Mouse (Mus musculus): ENCODE measurements around the gene Mtcl1.
"Not testable (repeated sequence)": the region's sequence is repeated elsewhere in the genome, so short reads cannot be mapped to it uniquely, and the experiment has no call there.

Mtcl1 gene

DNA sequence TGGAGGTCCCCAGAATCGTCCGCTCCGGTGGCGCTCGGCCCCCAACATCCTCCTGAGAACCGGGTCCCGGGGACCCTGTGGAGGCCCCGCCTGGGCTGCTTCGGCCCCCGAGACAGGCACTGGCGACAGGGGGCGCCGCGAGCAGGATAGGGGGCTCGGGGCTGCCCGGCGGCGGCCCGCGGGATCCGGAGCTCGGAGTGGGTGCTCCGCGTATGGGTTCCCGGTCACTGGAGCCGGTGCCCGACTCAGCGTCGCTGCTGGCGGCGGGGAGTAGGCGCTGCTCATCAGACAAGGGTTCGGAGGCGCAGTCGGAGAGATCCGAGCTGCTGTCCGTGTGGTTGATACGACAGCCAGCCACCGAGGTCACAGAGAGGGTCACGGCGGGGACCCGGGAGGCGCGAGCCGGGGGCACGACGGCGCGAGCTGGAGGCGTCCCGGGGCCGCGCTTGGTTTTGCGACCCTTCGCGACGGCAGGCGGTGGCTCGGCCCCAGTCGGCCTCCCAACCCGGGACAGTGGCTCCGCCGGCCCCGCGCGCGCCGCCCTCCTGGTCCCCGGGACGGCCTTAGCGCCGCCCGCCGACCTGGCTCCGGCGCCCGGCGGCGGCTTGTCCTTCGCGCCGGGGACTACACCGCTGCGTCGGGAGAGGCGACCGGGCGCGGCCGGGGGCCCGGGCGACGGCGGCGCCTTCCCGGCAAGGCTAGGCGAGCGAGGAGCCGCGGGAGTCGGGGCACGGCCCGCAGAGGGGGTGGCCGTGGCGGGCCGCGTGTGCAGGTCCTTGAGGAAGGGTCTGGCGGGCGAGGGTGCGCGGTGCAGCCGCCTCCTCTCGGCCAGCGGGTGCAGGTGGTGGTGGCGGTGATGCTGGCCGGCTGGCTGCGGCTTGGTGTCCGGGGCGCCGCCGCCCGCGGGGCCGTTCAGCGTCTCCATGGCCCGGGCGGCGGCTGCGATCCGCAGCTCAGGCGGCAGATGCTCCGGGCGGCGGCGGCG, 837 bp downstream of the Mtcl1 start:
- peak; percentile 60 to 72 for DNase-seq (ENCODE audit: low spot score in 2 of 2)

DNA sequence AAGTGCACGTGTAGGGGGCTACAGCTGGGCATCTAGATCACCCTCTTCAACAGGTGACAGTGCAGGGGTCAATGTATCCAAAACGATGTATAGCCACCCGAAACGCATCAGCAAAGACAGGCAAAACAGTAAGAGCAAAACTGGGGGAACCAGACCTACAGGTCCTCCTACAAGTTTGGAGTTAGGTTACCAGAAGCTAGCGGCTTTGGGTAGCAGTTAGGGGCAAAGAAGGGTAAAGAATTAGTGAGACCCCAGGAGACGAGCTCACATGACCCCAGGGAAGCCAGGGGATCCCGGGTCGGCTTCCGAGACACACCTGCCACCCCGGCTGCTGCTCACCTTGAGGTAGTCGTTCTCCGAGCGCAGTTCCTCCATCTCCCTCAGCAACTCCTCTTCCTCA, 1.6 kb downstream of the Mtcl1 start:
- DNase-seq (ENCODE audit: low spot score in 2 of 2): no peak

GRCm38 (mm10) chr17:66447007-66447312, 2.6 kb downstream of the Mtcl1 start:
- no peak for DNase-seq (ENCODE audit: low spot score in 2 of 2)

DNA sequence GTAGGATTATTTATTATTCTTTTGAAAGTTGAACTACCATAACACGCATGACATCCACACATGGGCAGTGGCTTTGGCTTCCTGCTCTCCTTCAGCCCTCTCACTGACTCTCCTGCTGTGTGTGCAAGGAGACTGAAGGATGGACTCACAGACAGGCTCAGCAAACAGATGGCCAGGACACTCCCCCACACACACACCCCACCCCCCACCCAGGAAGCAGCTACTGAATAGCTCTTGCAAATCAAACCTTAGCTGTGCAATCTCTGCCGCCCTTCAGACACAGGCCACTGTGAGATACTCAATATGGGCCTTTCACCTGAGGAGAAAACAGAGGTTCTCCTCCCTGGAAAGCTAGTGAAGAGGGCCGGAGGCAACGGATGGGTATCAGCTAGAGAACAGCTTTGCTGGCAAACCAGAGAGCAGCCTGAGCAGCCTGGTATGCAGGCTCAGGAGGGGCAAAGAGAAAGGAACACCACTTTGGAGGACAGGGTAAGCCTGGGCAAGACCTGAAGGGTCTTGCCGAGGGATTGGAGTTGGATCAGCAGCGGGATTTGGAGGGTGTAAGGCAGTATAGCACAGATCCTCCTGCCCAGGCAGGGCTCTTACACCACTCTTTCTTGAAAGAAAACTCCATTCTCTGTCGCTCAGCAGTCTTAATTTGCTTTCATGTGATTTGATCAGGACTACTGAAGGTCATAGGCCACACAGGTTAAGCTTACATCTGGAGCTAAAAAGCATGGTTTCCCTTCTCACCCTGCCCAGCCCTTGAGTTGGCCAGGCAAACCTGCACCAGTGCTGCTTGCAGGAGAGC, 3.1 kb downstream of the Mtcl1 start:
- DNase-seq (ENCODE audit: low spot score in 2 of 2): no peak

GRCm38 (mm10) chr17:66444059-66444700, 5.4 kb downstream of the Mtcl1 start:
- no peak for DNase-seq (ENCODE audit: low spot score in 2 of 2)

DNA sequence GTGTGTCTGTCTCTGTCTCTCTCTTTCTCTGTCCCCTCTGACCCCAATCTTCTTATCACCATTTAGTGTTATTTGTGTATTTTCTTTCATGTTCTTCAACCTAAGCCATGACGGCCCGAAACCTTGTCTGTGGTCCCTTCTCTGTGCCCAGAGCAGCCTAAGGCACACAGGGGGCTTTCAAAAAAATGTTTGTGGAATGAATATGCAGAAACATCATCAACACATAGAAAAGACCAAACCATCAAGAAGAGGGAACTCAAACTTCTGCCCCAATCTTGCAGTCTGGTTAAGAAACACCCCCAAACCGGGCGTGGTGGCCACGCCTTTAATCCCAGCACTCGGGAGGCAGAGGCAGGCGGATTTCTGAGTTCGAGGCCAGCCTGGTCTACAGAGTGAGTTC, 9.7 kb downstream of the Mtcl1 start:
- DNase-seq (ENCODE audit: low spot score in 2 of 2): no peak

DNA sequence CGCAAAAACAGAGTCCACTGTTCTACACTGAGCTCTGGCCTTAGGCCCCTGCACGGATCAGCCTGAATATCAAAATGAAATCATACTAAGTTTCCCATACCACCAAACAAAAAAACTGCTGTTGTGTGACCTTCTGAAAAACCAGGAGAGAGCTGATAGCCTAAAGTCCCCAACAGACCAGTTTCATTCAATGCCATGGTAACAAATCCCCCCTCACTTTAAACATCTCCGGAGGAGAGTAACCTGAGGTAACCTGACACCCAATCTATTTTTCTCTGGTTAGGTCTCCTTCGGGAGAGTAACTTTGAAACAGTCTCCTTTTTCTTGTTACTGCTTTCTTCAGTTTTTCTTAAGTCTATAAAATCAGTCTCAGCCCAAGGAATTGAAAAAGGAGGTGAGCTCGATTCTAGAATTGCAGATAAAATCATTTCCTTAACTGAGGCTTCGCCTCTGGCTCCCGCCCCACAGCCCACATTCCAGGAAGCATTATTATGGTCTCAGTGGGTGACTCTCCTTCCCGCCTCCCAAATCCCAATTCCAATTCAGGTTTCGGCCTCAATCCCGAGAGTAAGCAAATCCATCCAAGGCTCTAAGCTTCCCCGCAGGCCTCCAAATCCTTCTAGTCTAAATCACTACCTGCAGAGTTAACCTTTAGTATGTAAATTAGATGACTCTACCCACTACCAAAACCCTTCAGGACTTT, 10.3 kb downstream of the Mtcl1 start:
- no peak for DNase-seq (ENCODE audit: low spot score in 2 of 2)

DNA sequence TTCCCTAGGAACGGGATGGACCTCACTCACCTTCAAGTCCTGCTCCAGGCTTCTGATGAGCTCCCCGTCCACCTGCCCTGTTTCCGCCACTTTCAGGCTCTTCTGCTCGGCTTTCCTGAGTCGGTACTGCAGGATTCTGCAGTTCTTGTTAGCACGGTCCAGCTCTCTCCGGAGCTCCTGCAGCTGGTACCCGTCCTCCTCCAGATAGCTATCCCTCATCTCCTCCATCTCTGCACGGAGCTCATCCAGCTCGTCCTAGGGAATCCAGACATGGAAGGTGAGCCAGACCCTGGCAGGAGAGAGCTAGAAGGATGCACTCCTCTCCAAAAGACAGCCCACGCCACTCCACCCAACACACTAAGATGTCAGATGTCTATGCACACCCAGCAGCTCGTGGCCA, 11.4 kb downstream of the Mtcl1 start:
- DNase-seq (ENCODE audit: low spot score in 2 of 2): no peak

DNA sequence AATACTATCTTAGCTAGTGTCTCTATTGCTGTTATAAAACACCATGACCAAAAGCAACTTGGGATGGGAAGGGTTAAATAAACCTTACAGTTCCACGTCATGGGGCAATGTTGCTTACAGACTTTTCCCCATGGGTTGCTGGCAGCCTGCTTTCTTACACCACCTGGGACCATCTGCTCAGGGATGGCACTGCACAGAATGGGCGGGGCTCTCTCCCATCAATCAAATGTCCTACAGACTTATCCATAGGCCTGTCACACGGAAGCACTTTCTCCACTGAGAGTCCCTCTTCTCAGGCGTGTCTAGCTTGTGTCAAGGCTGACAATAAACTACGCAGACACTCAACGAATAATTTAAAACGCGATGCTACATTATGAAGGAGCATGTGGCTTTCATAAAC, 12.7 kb downstream of the Mtcl1 start:
- no peak for DNase-seq (ENCODE audit: low spot score in 2 of 2)

GRCm38 (mm10) chr17:66435982-66436381, 13.6 kb downstream of the Mtcl1 start:
- no peak for DNase-seq (ENCODE audit: low spot score in 2 of 2)

DNA sequence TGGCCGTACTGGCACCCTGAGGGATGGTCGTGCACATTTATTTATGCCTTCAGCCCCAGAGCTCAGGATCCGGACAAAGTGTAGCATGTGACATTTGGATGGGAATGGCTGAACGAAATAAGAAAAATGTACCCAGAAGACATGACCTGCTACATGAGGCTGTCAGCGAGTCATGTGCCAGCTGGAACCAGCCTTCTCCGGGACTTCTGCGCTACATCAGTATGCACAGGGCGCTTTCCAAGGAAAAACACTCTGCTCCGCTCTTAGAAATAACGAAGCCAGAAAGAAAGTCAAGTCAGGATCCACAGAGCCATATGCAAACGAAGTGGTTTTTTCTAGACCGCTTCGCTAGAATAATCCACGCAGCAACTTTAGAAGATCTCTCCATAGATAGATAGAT, 14.5 kb downstream of the Mtcl1 start:
- peak in 1 of 2 experiments; percentile 61 for DNase-seq (ENCODE audit: low spot score in 2 of 2)

DNA sequence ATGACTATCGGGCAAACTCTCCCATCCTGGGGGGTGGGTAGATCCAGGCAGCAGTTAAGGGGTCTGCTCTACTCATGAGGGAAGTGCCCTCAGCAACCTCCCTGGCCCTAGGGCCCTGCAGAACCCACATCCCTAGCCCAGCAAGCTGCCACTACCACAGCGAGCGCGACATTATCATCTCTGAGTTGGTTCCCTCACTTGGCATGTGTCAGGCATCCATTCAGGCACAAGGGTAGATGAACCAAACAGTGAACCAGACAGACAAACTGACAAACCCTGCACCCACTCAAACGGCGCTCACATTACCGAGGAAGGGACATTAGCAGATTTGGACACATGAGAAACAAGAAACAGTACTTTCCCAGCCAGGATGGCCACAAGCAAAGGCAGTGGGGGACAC, 15.0 kb downstream of the Mtcl1 start:
- no peak for DNase-seq (ENCODE audit: low spot score in 2 of 2)

DNA sequence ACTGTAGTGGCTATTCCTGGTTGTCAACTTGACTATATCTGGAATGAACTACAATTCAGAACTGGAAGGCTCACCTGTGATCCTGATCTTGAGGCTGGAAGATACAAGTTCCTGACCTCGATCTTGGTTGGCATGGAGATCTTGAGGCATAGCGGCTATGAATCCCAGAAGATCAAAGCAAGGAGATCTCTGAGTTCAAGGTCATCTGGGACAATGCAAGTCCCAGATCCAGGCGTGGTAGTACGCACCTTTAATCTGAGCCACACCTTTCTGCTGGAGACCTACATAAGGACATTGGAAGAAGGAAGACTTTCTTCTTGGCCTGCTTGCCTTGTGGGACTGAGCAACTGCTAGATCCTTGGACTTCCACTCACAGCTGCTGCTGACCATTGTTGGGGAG, 24.9 kb downstream of the Mtcl1 start:
- not testable (repeated sequence) for DNase-seq (ENCODE audit: low spot score in 2 of 2)

GRCm38 (mm10) chr17:66419421-66419820, 30.1 kb downstream of the Mtcl1 start:
- DNase-seq (ENCODE audit: low spot score in 2 of 2): no peak

DNA sequence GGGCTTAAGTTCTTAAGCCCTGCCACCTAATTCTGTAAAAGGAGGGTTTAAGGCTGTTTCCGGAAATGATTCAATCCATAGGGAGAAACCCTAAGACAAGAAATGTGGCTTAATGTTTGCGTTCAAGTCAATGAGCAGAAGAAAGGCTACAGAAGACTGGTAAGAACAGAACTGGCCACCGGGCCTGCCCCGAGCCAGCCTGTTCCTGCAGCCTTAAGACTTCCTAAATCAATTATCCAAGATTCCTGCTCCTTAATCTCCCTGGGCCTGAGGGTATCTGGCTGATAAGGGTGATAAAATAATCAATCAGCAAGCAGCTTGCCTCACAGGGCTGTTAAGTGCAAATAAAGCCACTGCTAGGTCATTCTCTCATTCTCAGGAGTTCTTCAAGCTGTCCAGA, 31.8 kb downstream of the Mtcl1 start:
- DNase-seq (ENCODE audit: low spot score in 2 of 2): no peak

GRCm38 (mm10) chr17:66417329-66417728, 32.2 kb downstream of the Mtcl1 start:
- no peak for DNase-seq (ENCODE audit: low spot score in 2 of 2)

DNA sequence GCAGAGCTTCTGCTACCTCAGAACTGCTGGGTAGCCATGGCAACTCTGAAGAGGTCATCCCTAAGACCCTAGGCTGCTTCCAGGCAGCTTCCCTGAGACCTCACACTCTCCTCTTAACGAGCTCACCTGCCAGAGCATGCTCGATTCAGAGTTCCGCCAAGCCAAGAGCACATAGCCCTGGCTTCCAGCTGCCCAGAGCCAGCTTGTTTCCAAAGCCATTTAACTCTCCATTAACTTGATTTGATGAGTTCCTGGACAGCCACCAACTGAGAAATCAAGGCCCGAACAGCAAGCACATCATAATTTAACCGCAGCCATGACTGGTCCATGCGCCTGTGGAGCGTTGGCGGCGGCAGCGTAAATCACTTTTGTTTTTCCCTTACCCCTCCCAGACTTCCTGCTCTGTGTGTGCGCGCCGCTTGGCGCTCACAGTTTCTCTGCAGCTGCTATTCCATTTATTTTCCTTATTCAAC, 32.7 kb downstream of the Mtcl1 start:
- DNase-seq (ENCODE audit: low spot score in 2 of 2): peak; percentile 53 to 63

- no peak for DNase-seq (ENCODE audit: low spot score in 2 of 2)
These were observed 33.1 kb downstream of the Mtcl1 start for GRCm38 (mm10) chr17:66416436-66416835.

DNA sequence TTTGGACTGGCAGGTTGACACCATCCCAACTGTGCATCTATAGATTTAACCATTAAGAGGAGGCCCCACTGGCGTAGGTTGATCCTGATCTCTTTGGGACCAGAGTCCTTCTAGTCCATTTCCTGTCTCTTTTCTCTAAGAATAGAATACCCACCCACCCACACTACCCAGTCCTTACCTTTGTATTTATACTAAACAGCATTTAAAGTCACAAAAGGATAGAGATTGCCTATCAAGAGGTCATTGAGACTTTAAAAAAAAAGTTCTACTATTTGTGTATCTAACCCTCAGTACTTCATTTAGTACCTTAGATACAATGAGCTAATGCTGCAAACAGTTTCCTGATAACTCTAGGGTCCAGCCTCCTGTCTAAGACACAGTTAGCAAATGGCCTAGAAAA, 35.2 kb downstream of the Mtcl1 start:
- DNase-seq (ENCODE audit: low spot score in 2 of 2): no peak

DNA sequence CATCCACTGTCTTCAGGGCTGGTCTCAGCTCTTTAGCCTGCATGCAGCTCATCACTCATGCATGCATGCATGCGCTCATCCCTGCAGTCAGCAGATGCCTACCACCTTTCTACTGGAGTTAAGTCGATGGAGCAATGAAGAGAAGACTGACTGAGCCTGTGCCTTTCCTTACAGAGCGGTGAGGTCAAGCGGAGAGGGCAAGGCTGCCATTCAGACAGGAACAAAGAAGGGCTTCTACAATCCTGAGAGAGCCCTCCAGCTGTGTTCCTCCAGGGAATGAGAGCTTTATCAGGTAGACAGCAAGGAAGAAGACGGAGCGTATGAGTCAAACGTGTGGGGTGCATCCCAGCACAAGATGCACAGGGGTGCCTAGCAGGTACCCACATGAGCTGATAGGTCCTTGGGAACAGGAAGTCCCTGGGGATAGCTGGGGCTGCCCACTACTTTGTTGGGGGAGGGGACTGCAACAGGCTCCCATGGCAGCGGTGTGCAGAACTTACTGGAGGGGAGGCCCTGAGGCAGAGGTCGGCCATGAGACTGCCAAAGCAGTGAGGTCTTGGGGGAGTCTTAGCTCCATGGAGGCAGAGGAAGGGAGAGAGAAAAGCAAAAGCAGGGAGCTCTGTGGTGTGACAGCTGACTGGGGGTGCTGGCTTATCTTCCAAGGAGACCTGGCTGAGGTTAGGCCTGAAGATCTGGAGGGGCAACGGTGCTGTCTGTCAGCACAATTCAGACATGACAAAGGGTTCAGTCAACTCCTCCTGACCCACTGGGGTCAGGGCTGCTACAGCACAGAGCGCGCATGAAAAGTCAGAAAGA, 37.2 kb downstream of the Mtcl1 start:
- DNase-seq (ENCODE audit: low spot score in 2 of 2): no peak

DNA sequence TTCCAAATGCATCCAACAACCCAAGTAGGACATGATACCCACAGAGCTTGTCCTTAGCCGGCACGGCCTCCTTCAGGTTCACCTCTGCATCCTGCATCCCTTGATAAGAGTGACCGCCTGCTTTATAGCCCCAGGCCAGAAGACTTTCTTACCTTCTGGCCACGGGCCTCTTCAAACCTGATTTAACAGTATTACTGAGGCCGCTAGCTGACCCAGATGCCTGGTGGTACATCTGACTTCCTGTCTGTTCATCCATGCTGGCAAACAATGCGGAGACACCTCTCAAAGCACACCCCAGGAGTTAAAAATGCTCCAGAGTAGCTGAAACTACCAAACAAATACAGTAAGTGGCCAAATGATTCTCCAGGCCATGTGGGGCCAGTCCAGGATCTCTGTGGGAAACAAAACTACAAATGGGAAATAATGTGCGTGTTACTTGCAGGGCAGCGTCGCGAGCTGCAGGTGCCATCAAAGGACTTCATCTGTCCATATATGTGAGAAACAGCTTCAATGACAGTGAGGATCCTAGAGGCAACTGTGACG, 38.6 kb downstream of the Mtcl1 start:
- DNase-seq (ENCODE audit: low spot score in 2 of 2): no peak

Measured in right cerebral cortex, postnatal 10 days (tissue).